Mouse (Mus musculus) myocyte (in vitro differentiated cells): ENCODE measurements around the gene Xirp1. TPM values are rescaled to one million over a fixed set of nuclear protein-coding genes. Genes with fewer than 3 reads are reported as not detected.
A peak's percentile ranks its signal among the peaks of the same experiment; 100 is the strongest.

Experiments
- H3K27me3 ChIP-seq: one replicate; pipeline ENCODE4 v1.6.1; 2011; ENCODE audit not compliant: control insufficient read depth, insufficient read depth, insufficient read length
- H3K36me3 ChIP-seq: one replicate; pipeline ENCODE4 v1.6.1; 2011; ENCODE audit not compliant: control insufficient read depth, insufficient read depth
- H3K4me2 ChIP-seq: one replicate; pipeline ENCODE4 v1.6.1; 2011; ENCODE audit warnings: low read depth, control low read depth
- H3K4me3 ChIP-seq: one replicate; pipeline ENCODE4 v1.5.1; 2011; ENCODE audit warnings: mild to moderate bottlenecking, control low read depth, moderate library complexity
- H3K79me2 ChIP-seq: one replicate; pipeline ENCODE4 v1.6.1; 2011; ENCODE audit not compliant: control insufficient read depth, insufficient read depth
- H3ac ChIP-seq: one replicate; pipeline ENCODE4 v1.6.1; 2011; ENCODE audit not compliant: control insufficient read depth, insufficient read length
- CEBPB ChIP-seq: IDR thresholded peaks from 2 replicates; pipeline ENCODE4 v1.6.1; 2011; ENCODE audit warnings: mild to moderate bottlenecking, moderate library complexity; ENCODE audit not compliant: poor library complexity, insufficient read depth, severe bottlenecking
- E2F4 ChIP-seq: IDR thresholded peaks from one replicate; pipeline ENCODE4 v1.6.1; 2011; ENCODE audit warnings: mild to moderate bottlenecking, control low read depth, moderate library complexity; ENCODE audit not compliant: insufficient read depth
- MAX ChIP-seq: IDR thresholded peaks from one replicate; pipeline ENCODE4 v1.6.1; 2011; ENCODE audit warnings: low read depth, mild to moderate bottlenecking, control low read depth
- MYOD1 ChIP-seq, 3 experiments: IDR thresholded peaks; one replicate each; pipeline ENCODE4 v1.6.1; 2011; ENCODE audit warnings: control low read depth in 2 of 3, low read depth in 2 of 3, mild to moderate bottlenecking in 2 of 3, moderate library complexity in 1 of 3; ENCODE audit not compliant: insufficient read length in 2 of 3, control insufficient read depth in 1 of 3
- MYOG ChIP-seq, 3 experiments: IDR thresholded peaks; one replicate each; pipeline ENCODE4 v1.6.1; 2011; ENCODE audit warnings: control low read depth in 2 of 3, low read depth in 2 of 3, mild to moderate bottlenecking in 2 of 3; ENCODE audit not compliant: insufficient read length in 2 of 3, control insufficient read depth in 1 of 3, insufficient read depth in 1 of 3
- POLR2A ChIP-seq: IDR thresholded peaks from one replicate; pipeline ENCODE4 v1.6.1; 2011; ENCODE audit warnings: low read depth, mild to moderate bottlenecking, control low read depth, moderate library complexity; ENCODE audit not compliant: insufficient read length
- POLR2AphosphoS2 ChIP-seq: IDR thresholded peaks from one replicate; pipeline ENCODE4 v1.6.1; 2011; ENCODE audit warnings: low read depth, control low read depth; ENCODE audit not compliant: insufficient read length
- REST ChIP-seq: IDR thresholded peaks from one replicate; pipeline ENCODE4 v1.6.1; 2011; ENCODE audit warnings: mild to moderate bottlenecking, control low read depth, moderate library complexity; ENCODE audit not compliant: insufficient read depth, insufficient read length
- SRF ChIP-seq: IDR thresholded peaks from one replicate; pipeline ENCODE4 v1.6.1; 2011; ENCODE audit warnings: low read depth; ENCODE audit not compliant: control insufficient read depth, insufficient read length
- TCF12 ChIP-seq: IDR thresholded peaks from one replicate; pipeline ENCODE4 v1.6.1; 2011; ENCODE audit warnings: mild to moderate bottlenecking, control low read depth; ENCODE audit not compliant: poor library complexity, insufficient read depth, severe bottlenecking
- TCF3 ChIP-seq: IDR thresholded peaks from one replicate; pipeline ENCODE4 v1.6.1; 2011; ENCODE audit warnings: low read depth, control low read depth; ENCODE audit not compliant: insufficient read length
- USF1 ChIP-seq: IDR thresholded peaks from one replicate; pipeline ENCODE4 v1.6.1; 2011; ENCODE audit warnings: low read depth, mild to moderate bottlenecking, control low read depth, moderate library complexity
- polyA plus RNA-seq: library from polyadenylated mRNA; unstranded; fragments of >200 nt; fragmentation: generic; extraction: Trizol; gene quantifications from one replicate; pipeline ENCODE4 v1.2.1, GENCODE M21; 2012; ENCODE audit warnings: missing spikeins

The Xirp1 gene
- polyA plus RNA-seq, 1 experiment = 35.6 TPM

DNA sequence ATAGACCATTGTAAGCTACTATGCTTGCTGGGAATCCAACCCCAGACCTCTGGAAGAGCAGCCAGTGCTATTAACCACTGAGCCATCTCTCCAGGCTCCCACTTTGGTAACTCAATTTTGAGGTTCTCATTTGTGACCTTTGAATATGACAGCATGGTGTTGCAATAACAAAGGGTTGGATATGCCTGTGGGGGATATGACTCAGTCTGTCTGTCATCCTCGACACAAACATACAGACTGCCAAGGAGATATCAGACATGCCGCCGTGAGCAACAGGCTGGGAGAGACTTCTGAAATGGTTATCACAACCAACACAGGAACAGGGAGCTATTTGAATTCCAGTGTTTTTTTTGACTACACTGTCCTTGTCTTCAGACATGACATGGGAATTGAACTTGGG lies 26.0 kb upstream of the Xirp1 start:
- peak overlapping the region; percentile 2 for H3K4me2 ChIP-seq
- no peaks in the 10 kb centered on the region for H3K79me2 ChIP-seq
- no peaks in the 10 kb centered on the region for H3K36me3 ChIP-seq
- TF ChIP-seq POLR2A (no peak), CEBPB (peak; percentile 68; the same call in 1 of the 2 replicates), REST (no peak)
- H3ac ChIP-seq = no peak overlapping the region
- H3K4me3 ChIP-seq = no peak overlapping the region
- H3K27me3 ChIP-seq = no peaks in the 10 kb centered on the region

DNA sequence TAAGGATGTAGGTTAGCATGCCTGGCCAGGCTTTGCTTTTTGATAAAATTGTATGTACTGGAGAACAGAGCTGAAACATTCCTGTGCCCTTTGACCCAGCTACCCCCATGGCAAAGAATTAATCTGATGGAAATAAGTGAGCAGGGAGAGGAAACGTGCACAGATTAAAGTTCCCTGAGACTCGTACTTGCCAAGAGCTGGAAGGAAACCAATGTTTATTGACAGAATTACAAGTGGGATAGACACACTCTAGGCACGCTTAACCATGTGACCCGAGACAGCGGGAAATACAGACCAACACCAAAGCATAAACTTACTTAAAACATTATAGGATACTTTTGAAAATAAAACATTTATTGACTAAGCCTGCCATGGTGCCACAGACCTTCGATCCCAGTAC lies 25.1 kb upstream of the Xirp1 start:
- TF ChIP-seq SRF (no peak), MAX (no peak), POLR2AphosphoS2 (no peak), MYOG (IDR thresholded peaks at IDR 0.05; ENCODE audit: control insufficient read depth in 1 of 3, insufficient read depth in 1 of 3, insufficient read length in 2 of 3, low read depth in 2 of 3) (no peak)
- Histone ChIP-seq H3K36me3 (no peaks in the 10 kb centered on the region), H3K27me3 (no peaks in the 10 kb centered on the region), H3K4me3 (no peak overlapping the region), H3ac (no peak overlapping the region), H3K79me2 (no peaks in the 10 kb centered on the region), H3K4me2 (no peak overlapping the region)

DNA sequence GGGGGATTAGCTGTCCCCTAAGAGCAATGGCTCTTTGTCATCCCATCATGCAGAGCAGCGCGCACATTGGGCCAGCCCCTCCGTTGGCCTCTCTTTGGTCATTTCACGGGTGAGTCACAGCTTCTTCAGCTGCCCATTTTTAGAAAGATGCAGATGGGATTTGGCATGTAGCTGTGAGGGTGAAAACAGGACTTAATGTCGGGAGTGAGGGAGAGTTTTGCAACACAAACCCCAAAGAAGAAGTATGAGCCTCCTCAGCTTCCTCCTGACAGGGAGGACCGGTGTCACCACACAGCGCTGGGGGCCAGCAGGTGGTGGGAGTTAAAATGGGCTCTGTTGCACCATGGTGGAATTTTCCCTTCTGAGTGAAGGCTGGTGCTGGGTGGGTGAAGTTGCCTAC lies 19.7 kb upstream of the Xirp1 start:
- no peak overlapping the region for H3K4me3 ChIP-seq
- no peak overlapping the region for H3ac ChIP-seq
- H3K79me2 ChIP-seq = no peaks in the 10 kb centered on the region
- TF ChIP-seq TCF12 (no peak), E2F4 (no peak), REST (no peak), CEBPB (0 out of 2 replicates have a peak, but pooled peaks have one; percentile 13)
- no peaks in the 10 kb centered on the region for H3K36me3 ChIP-seq
- peak overlapping the region; percentile 34 for H3K4me2 ChIP-seq
- no peaks in the 10 kb centered on the region for H3K27me3 ChIP-seq

DNA sequence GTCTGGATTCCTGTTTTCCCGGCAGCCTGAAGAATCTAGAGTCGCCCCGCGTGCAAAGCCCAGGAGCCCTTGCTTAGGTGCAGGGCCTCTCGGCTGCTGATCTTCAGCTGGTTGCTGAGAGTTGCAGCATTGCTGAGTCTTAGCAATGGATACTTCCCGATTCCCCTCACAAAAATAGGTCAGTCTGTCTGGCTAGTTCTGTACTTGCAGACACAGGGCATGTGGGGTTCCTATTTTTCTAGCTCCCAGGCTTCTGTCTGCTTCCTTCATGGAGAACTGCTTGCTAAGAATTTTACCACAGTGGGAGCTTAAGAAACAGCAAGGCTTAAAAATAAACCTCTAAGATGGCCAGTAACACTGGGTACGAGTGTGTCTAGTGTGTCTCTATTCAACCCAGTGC lies 14.0 kb upstream of the Xirp1 start:
- no peaks in the 10 kb centered on the region for H3K79me2 ChIP-seq
- no peak overlapping the region for H3ac ChIP-seq
- no peaks in the 10 kb centered on the region for H3K36me3 ChIP-seq
- H3K27me3 ChIP-seq = no peaks in the 10 kb centered on the region
- H3K4me2 ChIP-seq = no peak overlapping the region
- TF ChIP-seq CEBPB (no peak), POLR2A (no peak), REST (no peak), USF1 (no peak), TCF3 (no peak), MAX (no peak), MYOG (IDR thresholded peaks at IDR 0.05; ENCODE audit: control insufficient read depth in 1 of 3, insufficient read depth in 1 of 3, insufficient read length in 2 of 3, low read depth in 2 of 3) (no peak), POLR2AphosphoS2 (no peak), SRF (no peak)
- no peak overlapping the region for H3K4me3 ChIP-seq

DNA sequence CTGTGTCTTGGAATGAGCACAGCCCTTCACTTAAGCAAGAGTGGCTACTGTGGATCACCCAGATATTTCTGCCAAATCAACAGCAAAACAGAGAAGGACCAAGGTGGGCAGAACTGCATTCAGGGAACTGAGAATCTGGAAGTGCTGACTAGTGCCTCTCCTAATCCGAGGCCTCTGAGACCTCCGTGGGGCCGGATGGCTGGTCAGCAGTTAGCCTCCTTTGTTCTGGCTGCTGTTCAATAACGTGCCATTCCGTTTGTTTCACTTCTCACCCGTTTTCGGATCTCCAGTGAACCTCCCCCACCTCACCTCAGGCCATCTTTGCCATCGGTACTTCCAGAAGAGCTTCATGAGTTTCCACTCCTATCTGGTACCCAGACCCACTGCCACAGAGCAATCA lies 11.0 kb upstream of the Xirp1 start:
- Histone ChIP-seq H3K4me2 (no peak overlapping the region), H3K4me3 (no peak overlapping the region), H3K36me3 (no peaks in the 10 kb centered on the region), H3ac (no peak overlapping the region), H3K27me3 (no peaks in the 10 kb centered on the region), H3K79me2 (no peaks in the 10 kb centered on the region)
- no peak for TF ChIP-seq MYOD1 (IDR thresholded peaks at IDR 0.05; ENCODE audit: control insufficient read depth in 1 of 3, insufficient read length in 2 of 3, low read depth in 2 of 3)

DNA sequence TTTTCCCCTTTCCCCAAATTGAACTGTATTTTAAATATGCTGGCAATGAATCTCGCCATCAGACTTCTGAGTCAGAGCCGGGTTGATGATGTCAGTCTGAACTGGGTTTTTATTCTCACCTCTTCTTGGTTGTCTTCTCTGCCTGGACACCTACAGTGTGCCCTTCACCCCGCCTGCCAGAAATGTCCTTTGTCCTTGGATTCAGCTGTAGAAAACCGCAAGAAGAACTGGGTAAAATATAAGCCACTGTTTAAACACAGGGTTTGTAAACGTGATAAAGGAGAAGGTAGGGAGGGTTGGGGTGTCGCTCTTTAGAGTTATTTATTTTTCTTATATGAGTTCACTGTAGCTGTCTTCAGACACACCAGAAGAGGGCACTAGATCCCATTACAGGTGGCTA lies 9.3 kb upstream of the Xirp1 start:
- H3K36me3 ChIP-seq = no peaks in the 10 kb centered on the region
- no peaks in the 10 kb centered on the region for H3K79me2 ChIP-seq
- no peaks in the 10 kb centered on the region for H3K27me3 ChIP-seq
- no peak overlapping the region for H3ac ChIP-seq
- no peak overlapping the region for H3K4me2 ChIP-seq
- no peak for TF ChIP-seq CEBPB
- TF ChIP-seq E2F4 = no peak
- no peak for TF ChIP-seq POLR2AphosphoS2
- TF ChIP-seq MYOD1 (IDR thresholded peaks at IDR 0.05; ENCODE audit: control insufficient read depth in 1 of 3, insufficient read length in 2 of 3, low read depth in 2 of 3) = no peak
- TF ChIP-seq SRF = no peak
- no peak for TF ChIP-seq MYOG (IDR thresholded peaks at IDR 0.05; ENCODE audit: control insufficient read depth in 1 of 3, insufficient read depth in 1 of 3, insufficient read length in 2 of 3, low read depth in 2 of 3)
- no peak for TF ChIP-seq TCF12
- no peak for TF ChIP-seq REST
- TF ChIP-seq POLR2A = no peak
- no peak overlapping the region for H3K4me3 ChIP-seq
